Mouse (Mus musculus) heart, embryonic 12.5 days (tissue): ENCODE data around the gene Ift43. TPM values are rescaled to one million over a fixed set of nuclear protein-coding genes. Genes with fewer than 3 reads are reported as not detected.

Experiments used
- ATAC-seq: fragments of 200-750 bp; cut with Nextera tagmentation; 2 replicates; pipeline ENCODE4 v1.8.0; 2017; ENCODE audit warnings: moderate TSS enrichment, moderate library complexity; ENCODE audit not compliant: insufficient number of reproducible peaks, low FRiP score
- H3K27ac ChIP-seq: fragments of 300-500 bp; sonication (generic); 2 replicates; pipeline ENCODE4 v1.5.1; 2016; ENCODE audit warnings: mild to moderate bottlenecking, moderate library complexity; ENCODE audit not compliant: poor library complexity, severe bottlenecking
- H3K27me3 ChIP-seq: fragments of 300-500 bp; sonication (generic); replicated peaks from 2 replicates; pipeline ENCODE4 v1.6.1; 2016; ENCODE audit warnings: mild to moderate bottlenecking, moderate library complexity
- H3K36me3 ChIP-seq: fragments of 300-500 bp; sonication (generic); 2 replicates; pipeline ENCODE4 v1.6.1; 2016; ENCODE audit warnings: mild to moderate bottlenecking, moderate library complexity
- H3K4me1 ChIP-seq: fragments of 300-500 bp; sonication (generic); replicated peaks from 2 replicates; pipeline ENCODE4 v1.6.1; 2016; ENCODE audit warnings: mild to moderate bottlenecking
- H3K4me2 ChIP-seq: fragments of 300-500 bp; sonication (generic); 2 replicates; pipeline ENCODE4 v1.6.1; 2016; ENCODE audit warnings: mild to moderate bottlenecking, moderate library complexity
- H3K4me3 ChIP-seq: fragments of 300-500 bp; sonication (generic); 2 replicates; pipeline ENCODE4 v1.5.1; 2016; ENCODE audit warnings: mild to moderate bottlenecking
- H3K9ac ChIP-seq: fragments of 300-500 bp; sonication (generic); 2 replicates; pipeline ENCODE4 v1.6.1; 2016; ENCODE audit warnings: mild to moderate bottlenecking, moderate library complexity
- H3K9me3 ChIP-seq: fragments of 300-500 bp; sonication (generic); replicated peaks from 2 replicates; pipeline ENCODE4 v1.6.1; 2016; ENCODE audit warnings: mild to moderate bottlenecking, moderate library complexity
- WGBS: fragments of 180-500 bp; shearing (Covaris S2); methylation state at CpG from one replicate; pipeline ENCODE4 v1.1.7; 2016; 5-methylcytosine and 5-hydroxymethylcytosine counted together
- polyA plus RNA-seq: library from polyadenylated mRNA; unstranded; fragments of >200 nt; fragmentation: Nextera tagmentation; extraction: Ambion mirVana; gene quantifications from 2 replicates; pipeline ENCODE4 v1.2.1, GENCODE M21; 2016

Ift43 gene
- polyA plus RNA-seq, 1 experiment from 2014 or later = 113 TPM

DNA sequence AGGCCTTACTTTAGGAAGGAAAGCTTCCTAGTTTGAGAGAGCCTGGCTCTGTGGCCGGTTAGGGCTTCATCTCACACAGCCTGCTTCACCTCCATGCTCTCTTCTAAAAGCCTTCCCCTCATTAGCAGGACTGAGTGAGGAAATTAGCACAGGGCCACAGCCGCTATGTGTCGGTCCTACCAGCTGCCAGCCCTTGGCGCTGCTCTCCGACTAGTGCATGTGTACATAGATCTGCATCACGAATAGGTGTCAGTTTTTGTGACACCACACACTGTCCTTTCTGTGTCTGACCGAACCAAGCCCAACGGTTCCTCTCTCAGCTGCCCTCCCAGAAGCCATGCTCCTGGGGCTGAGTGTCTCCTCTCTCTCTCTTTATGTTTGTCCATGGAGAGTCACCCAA is 74.8 kb downstream of the Ift43 start:
- H3K4me2 ChIP-seq = no peak overlapping the region
- peaks cover 46% of the 10 kb centered on the region for H3K4me1 ChIP-seq
- H3K27me3 ChIP-seq = no peaks in the 10 kb centered on the region
- no peak overlapping the region for H3K4me3 ChIP-seq
- no peak overlapping the region for H3K9ac ChIP-seq
- 85% methylated on average over 8 of the region's 8 CpGs for WGBS
- peaks cover 15% of the 10 kb centered on the region for H3K36me3 ChIP-seq
- peaks cover 7% of the 10 kb centered on the region for H3K9me3 ChIP-seq
- no peak for ATAC-seq
- H3K27ac ChIP-seq = no peak overlapping the region

DNA sequence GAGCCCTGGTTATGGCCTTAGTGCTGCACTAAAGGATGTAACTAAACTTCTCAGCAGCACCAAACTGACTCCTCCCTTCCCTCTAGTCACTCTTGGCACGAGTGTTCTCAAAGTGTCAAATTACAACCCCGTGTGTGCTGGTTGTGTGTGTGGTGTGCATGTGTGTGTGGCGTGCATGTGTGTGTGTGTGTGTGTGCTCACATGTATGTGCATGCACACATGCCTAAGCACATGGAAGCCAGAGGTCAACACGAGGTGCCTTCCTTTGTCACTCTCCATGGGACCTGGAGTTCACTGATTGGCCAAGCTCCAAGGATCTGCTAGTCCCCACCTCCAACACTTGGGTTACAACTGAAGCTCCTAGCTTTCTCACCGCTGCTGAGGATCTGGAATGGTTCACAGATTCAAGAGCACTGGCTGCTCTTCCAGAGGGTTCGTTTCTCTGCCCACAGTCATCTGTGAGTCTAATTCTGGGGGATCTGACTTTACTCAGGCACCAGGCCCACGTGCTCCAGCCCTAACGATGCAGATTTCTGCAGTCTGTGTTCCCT is 75.6 kb downstream of the Ift43 start:
- no peak overlapping the region for H3K4me2 ChIP-seq

DNA sequence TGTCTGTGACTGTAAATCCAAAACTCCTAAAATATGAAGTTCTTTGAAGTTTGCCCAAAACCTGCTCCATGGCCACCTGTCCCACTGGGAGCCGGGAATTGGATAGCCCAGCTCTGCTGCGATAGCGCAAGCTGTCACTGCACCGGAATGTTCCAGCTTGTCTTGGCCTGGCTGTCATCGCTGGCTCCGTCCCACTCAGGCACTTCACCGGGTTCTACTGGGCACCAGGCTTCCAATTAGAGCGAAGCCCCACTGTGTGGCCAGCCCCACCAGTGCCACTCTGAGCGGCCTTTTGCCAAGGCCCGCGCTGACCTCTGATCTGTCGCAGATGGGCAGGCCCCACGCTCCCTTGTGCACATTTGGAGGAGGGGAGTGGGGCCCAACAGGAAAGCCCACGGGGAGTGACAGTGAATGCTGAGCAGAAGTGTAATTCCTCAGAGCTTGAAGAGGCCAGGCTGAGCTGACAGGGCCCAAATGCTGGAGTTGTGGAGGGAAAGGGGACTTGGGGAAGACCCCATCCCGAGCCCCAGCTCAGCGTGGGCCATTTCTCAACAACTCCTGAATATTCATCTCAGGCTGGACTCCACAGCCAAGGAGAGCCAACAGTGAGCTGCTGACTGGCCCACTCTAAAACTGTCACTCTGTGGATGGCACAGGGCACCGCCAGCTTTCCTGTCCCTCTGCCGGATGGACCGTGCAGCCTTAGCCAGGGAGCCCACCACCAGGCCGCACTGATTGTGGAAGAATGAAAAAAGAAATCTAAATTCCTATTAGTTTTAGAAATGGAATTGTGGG is 76.5 kb downstream of the Ift43 start:
- ATAC-seq = 0 out of 2 replicates have a peak, but pooled peaks have one; percentile 54
- peaks cover 39% of the 10 kb centered on the region for H3K4me1 ChIP-seq
- no peak overlapping the region for H3K9ac ChIP-seq
- H3K4me2 ChIP-seq = no peak overlapping the region
- WGBS = 58% methylated on average over 20 of the region's 20 CpGs
- H3K4me3 ChIP-seq = no peak overlapping the region
- no peaks in the 10 kb centered on the region for H3K27me3 ChIP-seq
- H3K27ac ChIP-seq = peak overlapping the region; percentile 65
- peaks cover 15% of the 10 kb centered on the region for H3K36me3 ChIP-seq
- H3K9me3 ChIP-seq = peaks cover 7% of the 10 kb centered on the region

More for the DNA sequence above, 75.6 kb downstream of the Ift43 start:
- H3K4me3 ChIP-seq = no peak overlapping the region
- peaks cover 42% of the 10 kb centered on the region for H3K4me1 ChIP-seq
- no peak overlapping the region for H3K9ac ChIP-seq
- H3K27ac ChIP-seq = peak overlapping the region; percentile 65
- peaks cover 15% of the 10 kb centered on the region for H3K36me3 ChIP-seq
- H3K27me3 ChIP-seq = no peaks in the 10 kb centered on the region
- ATAC-seq = no peak
- WGBS = 21% methylated on average over 8 of the region's 8 CpGs
- H3K9me3 ChIP-seq = peaks cover 7% of the 10 kb centered on the region

- peaks cover 7% of the 10 kb centered on the region for H3K9me3 ChIP-seq
- no peaks in the 10 kb centered on the region for H3K27me3 ChIP-seq
- H3K4me2 ChIP-seq = no peak overlapping the region
- ATAC-seq = no peak
- H3K4me1 ChIP-seq = peaks cover 37% of the 10 kb centered on the region
- no peak overlapping the region for H3K4me3 ChIP-seq
- 94% methylated on average over 6 of the region's 6 CpGs for WGBS
- peaks cover 15% of the 10 kb centered on the region for H3K36me3 ChIP-seq
- H3K9ac ChIP-seq = no peak overlapping the region
- no peak overlapping the region for H3K27ac ChIP-seq
These were observed 79.1 kb downstream of the Ift43 start for GRCm38 (mm10) chr12:86161436-86161835.

DNA sequence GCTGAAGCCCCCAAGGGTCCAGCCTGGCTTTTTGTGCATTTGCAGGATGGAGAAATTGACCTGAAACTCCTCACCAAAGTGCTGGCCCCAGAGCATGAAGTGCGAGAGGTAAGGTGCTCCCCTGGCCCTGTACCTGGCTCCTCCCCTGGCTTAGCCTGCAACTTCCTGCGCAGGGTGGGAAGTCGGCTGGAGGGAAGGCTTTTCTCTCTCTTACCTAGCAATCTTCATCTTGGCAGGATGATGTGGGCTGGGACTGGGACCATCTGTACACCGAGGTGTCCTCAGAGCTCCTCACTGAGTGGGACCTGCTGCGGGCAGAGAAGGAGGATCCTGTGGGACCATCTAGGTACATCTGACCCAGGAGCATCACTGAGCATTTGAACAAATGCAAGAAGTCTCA is 79.6 kb downstream of the Ift43 start:
- peaks cover 42% of the 10 kb centered on the region for H3K4me1 ChIP-seq
- peaks cover 15% of the 10 kb centered on the region for H3K36me3 ChIP-seq
- no peak for ATAC-seq
- WGBS = 88% methylated on average over 5 of the region's 5 CpGs
- no peak overlapping the region for H3K9ac ChIP-seq
- no peak overlapping the region for H3K4me3 ChIP-seq
- no peak overlapping the region for H3K27ac ChIP-seq
- no peak overlapping the region for H3K4me2 ChIP-seq
- H3K27me3 ChIP-seq = no peaks in the 10 kb centered on the region
- H3K9me3 ChIP-seq = peaks cover 7% of the 10 kb centered on the region

GRCm38 (mm10) chr12:86162890-86163816 is 80.8 kb downstream of the Ift43 start:
- no peak overlapping the region for H3K9ac ChIP-seq
- no peaks in the 10 kb centered on the region for H3K27me3 ChIP-seq
- peaks cover 15% of the 10 kb centered on the region for H3K36me3 ChIP-seq
- H3K4me2 ChIP-seq = no peak overlapping the region
- H3K9me3 ChIP-seq = peaks cover 7% of the 10 kb centered on the region
- WGBS = 42% methylated on average over 12 of the region's 12 CpGs
- peaks cover 32% of the 10 kb centered on the region for H3K4me1 ChIP-seq
- H3K27ac ChIP-seq = no peak overlapping the region
- H3K4me3 ChIP-seq = no peak overlapping the region
- no peak; the same call in 1 of the 2 replicates for ATAC-seq

DNA sequence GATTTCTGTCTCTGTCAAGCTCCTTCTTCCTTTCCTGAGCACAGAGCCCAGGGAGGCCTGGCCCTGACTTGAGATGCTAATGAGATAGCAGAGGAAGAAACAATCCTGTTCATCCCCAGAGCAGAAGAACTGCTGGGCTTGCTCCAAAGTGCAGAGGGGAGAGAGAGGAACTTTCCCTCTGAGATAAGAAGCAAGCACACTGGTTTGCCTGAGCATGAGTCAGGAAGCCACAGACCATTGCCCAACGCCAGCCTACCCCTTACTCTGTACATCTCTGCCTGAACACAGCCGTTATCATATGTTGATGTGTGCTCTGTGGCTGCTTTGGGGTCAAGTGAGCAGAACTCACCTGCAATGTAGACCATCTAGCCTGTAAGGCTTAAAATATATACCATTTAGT is 83.9 kb downstream of the Ift43 start:
- Histone ChIP-seq H3K9ac (no peak overlapping the region), H3K36me3 (peaks cover 7% of the 10 kb centered on the region), H3K4me3 (no peak overlapping the region), H3K27me3 (no peaks in the 10 kb centered on the region), H3K9me3 (no peaks in the 10 kb centered on the region), H3K4me1 (peaks cover 21% of the 10 kb centered on the region), H3K4me2 (no peak overlapping the region), H3K27ac (no peak overlapping the region)
- no peak for ATAC-seq
- 13% methylated on average over 2 of the region's 2 CpGs for WGBS

- no peaks in the 10 kb centered on the region for H3K9me3 ChIP-seq
- ATAC-seq = no peak
- H3K4me1 ChIP-seq = peaks cover 21% of the 10 kb centered on the region
- H3K27me3 ChIP-seq = no peaks in the 10 kb centered on the region
- H3K4me3 ChIP-seq = no peak overlapping the region
- H3K4me2 ChIP-seq = no peak overlapping the region
- H3K9ac ChIP-seq = no peak overlapping the region
- no peaks in the 10 kb centered on the region; the same call in 1 of the 2 replicates for H3K36me3 ChIP-seq
- WGBS = 54% methylated on average over 9 of the region's 9 CpGs
- H3K27ac ChIP-seq = no peak overlapping the region
These were observed 84.7 kb downstream of the Ift43 start for GRCm38 (mm10) chr12:86167075-86167474.

DNA sequence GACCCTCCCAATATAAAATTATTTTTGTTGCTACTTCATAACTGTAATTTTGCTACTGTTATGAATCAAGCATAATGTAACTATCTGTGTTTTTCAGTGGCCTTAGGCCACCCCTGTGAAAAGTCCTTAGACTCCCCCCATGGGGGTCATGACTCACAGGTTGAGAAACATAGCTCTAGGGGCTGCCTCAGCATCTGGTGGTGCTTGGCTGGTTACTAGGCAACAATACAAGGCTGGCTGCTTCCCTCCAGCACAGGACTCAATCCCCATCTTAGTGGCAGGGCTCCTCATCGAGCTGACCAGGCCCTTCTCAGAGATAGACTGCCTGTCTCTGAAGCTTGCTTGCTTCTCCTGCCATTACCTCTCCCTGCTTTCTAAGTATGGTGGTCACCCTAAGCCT is 86.4 kb downstream of the Ift43 start:
- Histone ChIP-seq H3K36me3 (no peaks in the 10 kb centered on the region), H3K4me3 (no peak overlapping the region), H3K9me3 (no peaks in the 10 kb centered on the region), H3K27ac (no peak overlapping the region), H3K4me1 (peaks cover 12% of the 10 kb centered on the region), H3K27me3 (no peaks in the 10 kb centered on the region), H3K4me2 (no peak overlapping the region), H3K9ac (no peak overlapping the region)
- 25% methylated on average over 1 of the region's 1 CpGs for WGBS
- ATAC-seq = no peak

DNA sequence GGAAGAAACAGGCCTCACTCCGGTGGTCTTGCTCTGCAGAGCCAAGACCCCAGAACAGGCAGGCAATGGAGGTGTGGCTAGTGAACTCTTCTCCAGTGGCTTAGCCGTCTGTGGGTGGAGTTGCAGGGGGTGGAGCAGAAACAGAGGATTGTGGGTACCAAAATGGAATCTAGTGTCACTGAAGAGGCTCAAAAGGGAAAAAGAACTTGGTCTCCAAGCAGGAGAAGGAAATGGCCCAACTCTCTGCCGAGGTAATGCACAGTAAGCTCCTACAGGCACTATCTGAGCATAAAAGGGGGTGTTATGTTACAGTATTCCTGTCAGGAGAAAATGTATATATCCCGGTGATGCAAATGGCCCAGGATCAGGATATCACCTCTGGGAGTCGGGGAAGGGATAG is 86.9 kb downstream of the Ift43 start:
- Histone ChIP-seq H3K4me3 (no peak overlapping the region), H3K9ac (no peak overlapping the region), H3K27me3 (0 out of 2 replicates have a peak, but pooled peaks cover under 1% of the 10 kb centered on the region), H3K36me3 (no peaks in the 10 kb centered on the region), H3K9me3 (no peaks in the 10 kb centered on the region), H3K4me2 (no peak overlapping the region), H3K27ac (no peak overlapping the region), H3K4me1 (peaks cover 12% of the 10 kb centered on the region)
- 67% methylated on average over 5 of the region's 5 CpGs for WGBS
- no peak for ATAC-seq

- Histone ChIP-seq H3K4me1 (peaks cover 20% of the 10 kb centered on the region), H3K9me3 (no peaks in the 10 kb centered on the region), H3K9ac (no peak overlapping the region), H3K4me2 (no peak overlapping the region), H3K27ac (no peak overlapping the region), H3K36me3 (no peaks in the 10 kb centered on the region), H3K4me3 (no peak overlapping the region), H3K27me3 (0 out of 2 replicates have a peak, but pooled peaks cover 5% of the 10 kb centered on the region)
- WGBS = 58% methylated on average over 6 of the region's 6 CpGs
- ATAC-seq = no peak
These were observed 91.0 kb downstream of the Ift43 start for GRCm38 (mm10) chr12:86173314-86173713.
